Mouse (Mus musculus): Measurements from ENCODE around the gene Nms.

Gene Nms

DNA sequence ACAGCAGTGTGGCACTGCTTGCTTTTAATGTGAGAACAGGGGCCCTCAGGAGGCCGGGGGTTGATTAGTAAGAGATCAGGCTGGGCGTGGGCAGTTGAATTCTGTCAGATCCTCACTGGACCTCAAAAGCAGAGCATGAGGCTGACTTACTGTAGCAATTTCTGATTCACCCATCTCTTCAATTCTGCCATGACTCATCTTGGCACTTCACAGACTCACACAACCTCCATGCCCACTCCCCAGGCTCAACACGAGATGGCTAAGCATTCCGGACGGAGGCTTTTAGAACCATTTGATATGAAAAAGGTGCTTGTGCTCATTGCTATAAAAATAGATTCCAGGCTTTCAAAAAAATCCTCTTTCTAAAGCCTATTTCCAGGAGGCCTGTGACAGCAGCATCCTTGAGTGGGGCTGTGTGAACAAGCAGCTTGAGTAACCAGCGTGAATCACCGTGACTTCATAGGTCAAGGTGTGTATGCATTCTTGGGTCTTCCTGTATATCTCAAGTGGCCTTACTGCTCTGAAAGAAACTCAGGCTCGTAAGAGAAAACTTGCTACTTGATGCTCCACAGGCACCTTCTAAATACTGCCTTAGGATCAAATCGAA, 34.1 kb downstream of the Nms start:
- no peak for DNase-seq (ENCODE audit: low read depth, low spot score)
- no peaks in the 10 kb centered on the region for H3K36me3 ChIP-seq (ENCODE audit: control insufficient read depth, insufficient read depth, low read length, poor library complexity, severe bottlenecking)
- no peaks in the 10 kb centered on the region for H3K27me3 ChIP-seq (ENCODE audit: control insufficient read depth, insufficient read depth, low read length, poor library complexity, severe bottlenecking)

GRCm38 (mm10) chr1:38979953-38980352, 41.0 kb downstream of the Nms start:
- no peaks in the 10 kb centered on the region; the same call in 1 of the 2 replicates for H3K27me3 ChIP-seq (ENCODE audit: control insufficient read depth, insufficient read depth, low read length, poor library complexity, severe bottlenecking)
- no peak for DNase-seq (ENCODE audit: low read depth, low spot score)

DNA sequence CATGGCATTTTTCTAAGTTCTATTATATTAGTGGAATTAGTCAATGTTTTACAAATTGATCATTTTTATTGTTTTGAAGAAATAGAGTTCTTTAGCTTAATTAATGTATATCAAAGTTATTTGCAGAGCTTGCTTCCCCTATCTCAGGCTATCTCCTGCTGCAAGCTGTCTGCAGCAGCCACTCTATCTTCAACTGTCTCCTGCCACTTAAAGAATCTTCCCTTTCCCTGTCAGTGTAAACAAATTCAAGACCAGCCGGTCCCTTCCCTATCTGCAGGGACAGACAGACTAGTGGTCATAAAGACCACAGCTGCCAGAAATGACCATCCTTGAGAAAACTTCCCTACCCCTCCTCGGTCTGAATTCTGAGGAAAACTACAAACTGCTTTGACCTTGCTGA, 44.9 kb downstream of the Nms start:
- Histone ChIP-seq H3K36me3 (ENCODE audit: control insufficient read depth, insufficient read depth, low read length, poor library complexity, severe bottlenecking) (no peaks in the 10 kb centered on the region), H3K27me3 (ENCODE audit: control insufficient read depth, insufficient read depth, low read length, poor library complexity, severe bottlenecking) (no peaks in the 10 kb centered on the region)
- no peak for DNase-seq (ENCODE audit: low read depth, low spot score)

More at GRCm38 (mm10) chr1:38979953-38980352, 41.0 kb downstream of the Nms start:
- no peaks in the 10 kb centered on the region for H3K36me3 ChIP-seq (ENCODE audit: control insufficient read depth, insufficient read depth, low read length, poor library complexity, severe bottlenecking)

DNA sequence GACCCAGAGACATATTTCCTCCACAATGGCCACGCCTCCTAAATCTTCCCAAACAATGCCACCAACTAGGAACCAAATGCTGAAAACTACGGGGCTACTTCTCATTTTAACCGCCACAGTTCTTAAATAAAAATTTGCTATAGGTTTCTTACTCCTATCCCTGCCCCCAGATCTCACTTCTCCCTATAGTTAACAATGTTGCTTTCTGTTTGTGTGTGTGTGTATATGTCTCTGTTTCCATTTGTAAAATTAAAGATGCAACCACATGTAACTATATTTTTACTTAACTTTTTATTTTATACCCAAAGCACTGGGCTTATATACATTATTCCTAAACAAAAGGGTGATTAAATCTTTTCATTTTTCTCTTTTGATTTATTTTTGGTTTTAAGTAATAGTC, 46.4 kb downstream of the Nms start, which contains the start of gene Pdcl3:
Gene Pdcl3 (plus strand): TSS at position 301 of the 400 bp plus-strand sequence.
- DNase-seq (ENCODE audit: low read depth, low spot score) = no peak
- Histone ChIP-seq H3K36me3 (ENCODE audit: control insufficient read depth, insufficient read depth, low read length, poor library complexity, severe bottlenecking) (no peaks in the 10 kb centered on the region), H3K27me3 (ENCODE audit: control insufficient read depth, insufficient read depth, low read length, poor library complexity, severe bottlenecking) (no peaks in the 10 kb centered on the region)

DNA sequence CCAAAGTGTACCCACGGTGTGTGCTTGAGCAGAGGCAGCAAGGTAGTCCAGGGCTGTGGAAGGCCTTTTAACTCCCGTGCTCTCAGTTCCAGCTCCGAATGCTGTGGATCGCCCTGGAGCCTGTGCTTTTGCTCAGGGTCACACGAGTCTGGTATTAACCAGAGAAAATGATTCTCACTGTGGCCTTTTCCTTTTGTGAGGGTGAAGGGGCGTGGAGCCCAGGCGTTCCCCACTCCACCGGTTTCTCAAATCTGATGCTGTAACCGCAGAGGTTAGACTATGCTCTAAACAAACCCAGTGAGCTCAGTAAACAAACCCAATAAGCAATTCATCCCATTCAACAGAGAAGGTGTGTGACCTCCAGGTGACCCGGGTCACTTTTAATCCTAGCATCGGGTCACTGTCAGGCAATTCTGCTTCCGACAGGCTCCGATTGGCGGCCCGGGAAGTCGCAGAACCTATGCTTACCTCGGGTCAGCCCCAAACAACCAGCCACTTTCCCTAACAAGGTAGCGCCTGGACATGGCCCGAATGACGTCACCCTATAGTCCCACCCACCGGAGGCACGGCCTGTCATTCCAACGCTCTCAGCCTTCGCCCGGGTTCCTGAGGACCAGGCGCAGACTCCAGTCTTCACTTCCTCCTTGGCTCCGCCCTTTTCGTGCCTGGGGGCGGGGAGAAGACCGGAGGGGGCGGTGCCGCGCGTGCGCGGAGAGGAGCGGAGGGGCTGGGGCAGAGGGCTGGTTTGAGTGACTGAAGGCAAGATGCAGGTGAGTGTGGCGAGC, 48.3 kb downstream of the Nms start:
- DNase-seq (ENCODE audit: low read depth, low spot score) = peak; percentile 95

GRCm38 (mm10) chr1:38987865-38988211, 48.9 kb downstream of the Nms start:
- DNase-seq (ENCODE audit: low read depth, low spot score) = no peak

More for the DNA sequence above, 48.3 kb downstream of the Nms start:
- Histone ChIP-seq H3K27me3 (ENCODE audit: control insufficient read depth, insufficient read depth, low read length, poor library complexity, severe bottlenecking) (no peaks in the 10 kb centered on the region), H3K36me3 (ENCODE audit: control insufficient read depth, insufficient read depth, low read length, poor library complexity, severe bottlenecking) (no peaks in the 10 kb centered on the region; the same call in 1 of the 2 replicates)

GRCm38 (mm10) chr1:38988357-38988756, 49.4 kb downstream of the Nms start:
- DNase-seq (ENCODE audit: low read depth, low spot score) = no peak
- Histone ChIP-seq H3K36me3 (ENCODE audit: control insufficient read depth, insufficient read depth, low read length, poor library complexity, severe bottlenecking) (no peaks in the 10 kb centered on the region; the same call in 1 of the 2 replicates), H3K27me3 (ENCODE audit: control insufficient read depth, insufficient read depth, low read length, poor library complexity, severe bottlenecking) (no peaks in the 10 kb centered on the region)

More at GRCm38 (mm10) chr1:38987865-38988211, 48.9 kb downstream of the Nms start:
- Histone ChIP-seq H3K27me3 (ENCODE audit: control insufficient read depth, insufficient read depth, low read length, poor library complexity, severe bottlenecking) (no peaks in the 10 kb centered on the region), H3K36me3 (ENCODE audit: control insufficient read depth, insufficient read depth, low read length, poor library complexity, severe bottlenecking) (no peaks in the 10 kb centered on the region; the same call in 1 of the 2 replicates)

DNA sequence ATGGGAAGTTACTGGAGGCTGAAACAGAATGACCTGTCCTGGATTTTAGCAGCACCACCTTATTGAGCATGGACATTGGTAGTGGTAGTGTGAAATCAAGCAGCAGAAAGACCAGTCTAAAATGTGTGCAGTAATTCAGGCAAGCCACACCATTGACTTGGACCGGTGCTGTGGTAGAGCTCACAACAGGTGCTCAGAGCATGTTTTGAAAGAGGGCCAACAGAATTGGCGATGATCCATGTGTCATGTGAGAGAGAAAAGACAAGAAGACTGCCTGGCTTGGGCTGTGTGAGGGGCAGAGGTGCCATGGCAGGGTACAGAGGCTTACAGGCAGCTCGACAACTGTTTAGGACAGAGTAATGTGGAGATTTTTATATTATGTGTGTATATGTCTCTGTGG, 53.4 kb downstream of the Nms start:
- no peaks in the 10 kb centered on the region for H3K27me3 ChIP-seq (ENCODE audit: control insufficient read depth, insufficient read depth, low read length, poor library complexity, severe bottlenecking)
- DNase-seq (ENCODE audit: low read depth, low spot score) = no peak

More for the DNA sequence above, 53.4 kb downstream of the Nms start:
- H3K36me3 ChIP-seq (ENCODE audit: control insufficient read depth, insufficient read depth, low read length, poor library complexity, severe bottlenecking) = peaks cover 14% of the 10 kb centered on the region
